Mouse (Mus musculus) lung, postnatal 14 days (tissue): ENCODE data around the gene Helb.
A peak's percentile ranks its signal among the peaks of the same experiment; 100 is the strongest.
"Not testable (repeated sequence)": the region's sequence is repeated elsewhere in the genome, so short reads cannot be mapped to it uniquely, and the experiment has no call there.

Experiments
- DNase-seq: peaks from one replicate; pipeline ENCODE4 v3.0.0; 2021

The Helb gene

GRCm38 (mm10) chr10:120112507-120113396 lies at the start of gene Helb:
Gene Helb, minus strand, starts transcription at chr10:120112987.
- peak; percentile 99 for DNase-seq

GRCm38 (mm10) chr10:120160533-120160932 lies 47.7 kb upstream of the Helb start:
- DNase-seq: no peak

DNA sequence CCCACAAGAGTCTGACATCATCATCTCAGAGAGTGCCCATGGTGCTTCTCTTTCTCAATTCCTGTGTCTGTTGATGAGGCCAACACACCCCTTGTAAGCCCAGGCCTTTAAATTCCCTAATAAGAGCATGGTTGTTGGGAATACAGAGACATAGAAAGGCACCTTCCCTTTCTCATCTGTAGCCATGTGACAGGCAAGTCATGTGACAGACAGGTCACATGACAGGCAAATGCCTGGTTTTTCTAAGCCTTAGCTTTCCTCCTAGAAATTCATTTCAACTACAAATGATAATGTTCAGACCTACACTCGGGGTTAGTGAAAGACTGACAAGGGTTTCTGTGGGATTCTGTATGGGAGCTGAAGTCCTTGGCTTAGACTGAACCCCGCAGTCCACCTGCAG lies 41.1 kb upstream of the Helb start:
- DNase-seq: no peak

DNA sequence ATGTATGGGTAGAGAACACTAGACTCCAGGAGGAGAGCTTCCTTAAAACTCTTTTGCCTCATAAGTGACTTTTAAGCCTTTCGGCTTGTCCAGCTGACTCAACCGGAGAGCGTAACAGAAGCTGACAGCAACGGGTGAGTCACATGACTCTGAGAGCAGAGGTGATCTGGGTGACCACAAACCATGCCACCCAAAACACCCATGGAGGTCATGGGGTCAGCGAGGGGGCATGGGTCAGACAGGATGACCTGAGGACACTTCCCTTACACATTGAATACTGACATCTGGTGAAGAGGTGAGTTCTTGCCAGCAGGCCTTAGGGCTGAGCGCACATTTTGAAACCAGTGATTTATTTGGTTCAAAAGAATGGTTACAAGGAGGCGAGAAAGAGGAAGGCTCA lies 38.9 kb upstream of the Helb start:
- DNase-seq: no peak

- no peak for DNase-seq
Measured at GRCm38 (mm10) chr10:120140916-120141516, 28.2 kb upstream of the Helb start.

GRCm38 (mm10) chr10:120140193-120140592 lies 27.4 kb upstream of the Helb start:
- no peak for DNase-seq

GRCm38 (mm10) chr10:120136020-120136562 lies 23.3 kb upstream of the Helb start:
- DNase-seq: no peak

DNA sequence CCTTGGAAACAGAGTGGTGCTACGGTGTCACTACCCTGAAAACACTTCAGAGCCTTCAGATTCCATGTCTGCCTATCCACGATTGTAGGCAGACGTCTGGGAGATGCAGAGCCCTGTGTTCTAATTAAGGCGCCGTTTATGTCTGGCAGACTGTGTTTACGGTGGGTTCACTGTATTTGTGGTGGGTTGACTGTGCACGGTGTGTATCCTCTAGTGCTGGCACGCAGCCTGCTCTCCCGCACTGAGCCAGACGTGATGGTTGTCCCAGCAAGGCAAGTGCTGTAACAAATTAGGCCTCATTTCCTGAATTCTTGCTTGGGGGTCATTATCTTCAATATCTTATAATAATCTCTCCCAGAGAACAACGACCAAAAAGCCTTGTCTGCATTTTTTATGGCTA lies 20.9 kb upstream of the Helb start:
- no peak for DNase-seq

DNA sequence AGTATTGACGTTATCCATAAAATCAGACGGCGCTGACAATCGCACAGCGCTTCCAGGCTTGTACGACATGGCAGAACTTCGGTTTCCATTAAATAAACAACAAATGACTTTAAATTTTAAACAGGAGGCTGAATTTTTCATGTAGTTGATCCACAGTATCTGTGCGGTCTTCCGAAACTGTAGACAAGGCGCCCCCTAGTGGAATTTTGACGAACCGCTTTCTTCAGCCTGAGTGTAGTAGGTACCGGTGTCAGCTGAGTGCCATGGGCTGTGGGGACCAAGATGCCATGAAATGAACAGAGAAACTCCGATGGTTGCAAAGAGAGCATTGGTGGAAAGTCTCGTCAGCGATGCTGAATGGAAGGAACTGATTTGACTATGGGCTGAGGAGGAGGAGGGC lies 17.8 kb upstream of the Helb start:
- DNase-seq: peak; percentile 39

- no peak for DNase-seq
Measured at GRCm38 (mm10) chr10:120128601-120129277, 16.0 kb upstream of the Helb start.

GRCm38 (mm10) chr10:120125465-120125857 lies 12.7 kb upstream of the Helb start:
- no peak for DNase-seq

DNA sequence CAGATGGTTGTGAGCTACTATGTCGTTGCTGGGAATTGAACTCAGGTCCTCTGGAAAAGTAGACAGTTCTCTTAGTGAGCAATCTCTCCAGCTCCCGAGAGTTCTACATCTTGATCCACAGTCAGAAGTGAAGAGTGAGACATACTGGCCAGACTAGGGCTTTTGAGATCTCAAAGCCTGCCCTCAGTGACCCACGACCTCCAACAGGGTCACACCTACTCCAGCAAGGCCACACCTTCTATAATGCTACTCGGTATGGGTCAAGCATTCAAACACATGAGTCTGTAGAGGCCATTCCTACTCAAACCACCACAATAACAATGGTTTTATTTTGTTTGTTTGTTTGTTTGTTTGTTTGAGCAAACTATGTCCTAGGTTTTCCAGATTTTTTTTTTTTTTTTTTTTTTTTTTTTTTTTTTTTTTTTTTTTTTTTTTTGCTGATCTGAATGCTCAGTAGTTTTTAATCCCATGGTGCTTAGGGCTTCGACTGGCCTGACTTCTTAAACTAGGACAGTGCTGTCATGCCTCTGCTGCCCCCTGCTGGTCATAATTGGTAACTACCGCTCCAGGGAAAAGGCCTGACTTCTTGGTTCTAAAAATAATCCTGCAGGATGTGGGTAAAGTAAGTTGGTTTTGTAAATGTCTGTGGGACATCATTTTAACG lies 12.1 kb upstream of the Helb start:
- peak; percentile 86 for DNase-seq

DNA sequence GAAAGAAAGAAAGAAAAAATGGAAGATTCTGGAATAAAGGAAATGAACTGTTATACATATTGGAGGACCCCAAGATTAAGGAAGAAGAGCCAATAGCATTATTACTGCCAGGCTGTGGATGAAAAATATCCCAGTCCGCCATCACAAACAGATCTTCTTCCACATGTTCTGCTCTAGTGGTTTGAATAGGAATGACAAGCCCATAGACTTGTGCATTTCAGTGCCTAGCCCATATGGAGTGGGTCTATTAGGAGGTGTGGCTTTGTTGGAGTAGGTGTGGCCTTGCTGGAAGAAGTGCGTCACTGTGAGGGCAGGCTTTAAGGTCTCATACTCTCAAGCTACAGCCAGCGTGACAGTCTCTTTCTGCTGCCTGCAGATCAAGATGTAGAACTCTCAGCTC lies 10.9 kb upstream of the Helb start:
- DNase-seq: no peak

- DNase-seq: no peak
Measured at GRCm38 (mm10) chr10:120115249-120115648, 2.5 kb upstream of the Helb start.

- DNase-seq: no peak
Measured at GRCm38 (mm10) chr10:120114493-120114892, 1.7 kb upstream of the Helb start.

DNA sequence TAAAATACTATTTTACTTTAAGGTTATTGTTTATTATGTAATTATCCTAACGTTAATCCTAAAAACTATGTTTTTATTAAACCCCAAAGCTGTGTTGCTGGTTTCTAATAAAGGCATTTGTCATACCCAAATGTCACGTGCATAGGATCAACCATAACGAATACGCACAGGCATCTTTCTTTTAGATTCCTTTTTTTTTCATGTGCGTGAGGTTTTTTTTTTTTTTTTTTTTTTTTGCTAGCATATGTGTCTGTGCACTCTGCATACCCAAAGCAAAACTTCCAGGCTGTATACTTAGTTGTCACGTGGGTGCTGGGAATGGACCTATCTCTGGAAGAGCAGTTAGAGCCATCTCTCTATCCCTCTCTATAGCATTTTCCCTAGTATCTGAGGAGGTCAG lies 1.2 kb upstream of the Helb start:
- DNase-seq: no peak

GRCm38 (mm10) chr10:120113482-120113881 lies 695 bp upstream of the Helb start:
- not testable (repeated sequence) for DNase-seq

- DNase-seq: no peak
Measured at GRCm38 (mm10) chr10:120111691-120112319, 982 bp downstream of the Helb start.

GRCm38 (mm10) chr10:120100806-120101205 lies 12.0 kb downstream of the Helb start:
- DNase-seq: no peak

DNA sequence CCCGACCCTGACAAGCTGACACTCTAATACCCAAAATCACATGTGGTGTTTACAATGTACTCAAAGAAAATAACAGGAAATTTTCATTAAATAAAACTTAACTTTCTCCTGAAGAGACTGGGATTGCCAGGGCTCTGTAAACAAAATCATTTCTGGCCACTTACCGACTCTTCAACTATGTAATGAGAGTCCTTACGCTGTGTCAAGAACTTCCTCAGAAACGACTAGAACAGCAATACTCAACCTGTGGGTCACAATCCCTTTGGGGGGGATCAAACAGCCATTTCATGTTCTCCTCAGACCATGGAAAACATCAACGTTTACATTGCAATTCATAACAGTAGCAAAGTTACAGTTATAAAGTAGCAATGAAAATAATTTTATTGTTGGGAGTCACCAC lies 15.2 kb downstream of the Helb start:
- DNase-seq: no peak

GRCm38 (mm10) chr10:120095716-120096115 lies 17.1 kb downstream of the Helb start:
- DNase-seq: no peak

- DNase-seq: no peak
Measured at GRCm38 (mm10) chr10:120095136-120095535, 17.7 kb downstream of the Helb start.

GRCm38 (mm10) chr10:120092548-120092947 lies 20.2 kb downstream of the Helb start:
- no peak for DNase-seq
